Mouse (Mus musculus): ENCODE data around the gene Ccdc194.
"Not testable (repeated sequence)": the region's sequence is repeated elsewhere in the genome, so short reads cannot be mapped to it uniquely, and the experiment has no call there.

The Ccdc194 gene

GRCm38 (mm10) chr8:71552770-71553169, 27.3 kb upstream of the Ccdc194 start:
- DNase-seq = no peak

DNA sequence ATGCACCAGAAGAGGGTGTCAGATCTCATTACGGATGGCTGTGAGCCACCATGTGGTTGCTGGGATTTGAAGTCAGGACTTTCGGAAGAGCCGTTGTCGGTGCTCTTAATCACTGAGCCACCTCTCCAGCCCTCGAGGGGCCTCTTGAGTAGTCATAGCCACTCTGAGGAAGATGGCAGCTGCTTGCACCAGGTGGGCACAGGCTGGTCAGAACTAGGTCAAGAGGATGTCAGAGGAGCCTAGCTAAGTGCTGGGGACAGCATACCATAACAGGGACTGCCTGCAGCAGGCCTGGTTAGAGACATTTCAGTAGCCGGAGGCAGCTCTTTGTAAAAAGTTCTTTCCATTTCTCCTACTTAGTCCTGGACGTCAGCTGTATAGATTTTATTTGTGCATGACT, 25.2 kb upstream of the Ccdc194 start:
- no peak for DNase-seq

- DNase-seq = no peak
Observed at GRCm38 (mm10) chr8:71547590-71547989, 22.1 kb upstream of the Ccdc194 start.

- DNase-seq = no peak
Observed at GRCm38 (mm10) chr8:71545053-71545452, 19.5 kb upstream of the Ccdc194 start.

GRCm38 (mm10) chr8:71543755-71544154, 18.2 kb upstream of the Ccdc194 start:
- no peak for DNase-seq

DNA sequence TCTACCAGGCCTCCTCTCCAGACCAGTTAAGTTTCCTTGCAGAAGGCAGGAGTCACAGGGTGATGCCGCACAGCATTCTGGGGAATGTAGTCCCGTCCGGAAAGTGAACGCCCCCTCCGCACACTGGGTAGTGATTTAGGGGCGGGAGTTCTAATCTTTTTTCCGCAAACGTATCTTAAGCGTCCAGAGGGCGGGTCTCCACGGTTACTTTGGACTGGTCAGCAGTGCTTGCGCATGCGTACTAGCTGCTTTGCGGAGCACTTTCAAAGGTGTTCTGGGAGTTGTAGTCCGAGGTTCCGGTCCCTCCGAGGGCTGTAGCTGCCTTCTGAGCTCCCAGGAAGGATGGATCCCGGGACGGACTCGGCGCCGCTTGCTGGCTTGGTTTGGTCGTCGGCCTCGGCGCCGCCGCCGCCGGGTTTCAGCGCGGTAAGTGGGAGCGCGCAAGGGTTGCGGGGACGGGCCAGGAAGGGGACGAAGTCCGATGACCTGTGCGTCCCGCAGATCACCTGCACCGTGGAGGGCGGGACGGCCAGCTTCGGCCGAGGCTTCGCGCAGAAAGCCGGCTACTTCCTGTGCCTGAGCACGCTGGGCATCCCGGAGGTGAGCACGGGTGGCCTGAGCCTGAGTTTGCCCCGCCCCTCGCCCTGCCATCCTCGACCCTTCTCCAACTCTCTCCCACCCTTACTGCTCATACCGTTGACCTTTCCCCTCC, 17.3 kb upstream of the Ccdc194 start, which contains the start of gene Mvb12a:
TSS of gene Mvb12a (plus strand) at position 291 of the 712 bp plus-strand sequence.
- peak; percentile 99 for DNase-seq

DNA sequence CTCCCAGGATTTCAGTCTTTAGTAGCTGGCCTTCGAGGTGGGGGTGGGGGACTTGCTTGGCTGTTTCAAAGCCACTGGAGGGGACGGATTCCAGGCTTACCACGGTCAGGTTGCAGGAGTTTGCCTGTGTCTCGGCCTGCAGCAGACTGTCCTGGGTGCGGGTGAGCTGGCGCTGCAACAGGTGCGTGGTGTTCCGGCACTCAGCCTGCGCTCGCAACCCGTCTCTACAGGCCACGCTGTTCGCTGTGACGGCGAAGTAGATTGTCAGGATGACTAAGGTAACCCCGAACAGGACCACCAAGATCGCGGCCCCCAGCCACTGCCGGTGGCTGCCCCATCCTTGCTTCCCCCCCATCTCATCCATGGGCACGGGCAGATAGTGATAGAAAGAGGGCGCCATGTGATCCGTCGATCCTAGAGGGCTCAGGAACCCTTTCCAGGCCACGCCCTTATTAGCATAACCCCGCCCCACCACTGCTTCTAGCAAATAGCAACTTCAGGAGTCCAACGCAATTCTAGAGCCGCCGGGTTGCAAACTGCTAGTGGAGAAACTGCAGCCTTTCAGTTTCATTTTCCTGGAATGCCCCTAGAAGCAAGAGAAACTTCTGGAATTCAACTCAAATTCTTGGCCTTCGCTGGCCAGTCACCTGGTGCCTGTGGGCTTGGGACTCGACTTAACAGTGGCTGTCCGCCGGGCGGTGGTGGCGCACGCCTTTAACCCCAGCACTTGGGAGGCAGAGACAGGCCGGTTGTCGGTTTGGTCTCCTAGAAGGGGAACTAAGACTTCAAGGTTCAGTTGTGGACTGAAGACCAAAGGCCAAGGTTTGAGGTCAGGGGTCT, 11.7 kb upstream of the Ccdc194 start, which contains the start of gene Bst2:
TSS of gene Bst2 (minus strand) at position 429 of the 840 bp plus-strand sequence.
- DNase-seq = peak; percentile 82

GRCm38 (mm10) chr8:71535663-71536062, 10.2 kb upstream of the Ccdc194 start:
- no peak for DNase-seq

DNA sequence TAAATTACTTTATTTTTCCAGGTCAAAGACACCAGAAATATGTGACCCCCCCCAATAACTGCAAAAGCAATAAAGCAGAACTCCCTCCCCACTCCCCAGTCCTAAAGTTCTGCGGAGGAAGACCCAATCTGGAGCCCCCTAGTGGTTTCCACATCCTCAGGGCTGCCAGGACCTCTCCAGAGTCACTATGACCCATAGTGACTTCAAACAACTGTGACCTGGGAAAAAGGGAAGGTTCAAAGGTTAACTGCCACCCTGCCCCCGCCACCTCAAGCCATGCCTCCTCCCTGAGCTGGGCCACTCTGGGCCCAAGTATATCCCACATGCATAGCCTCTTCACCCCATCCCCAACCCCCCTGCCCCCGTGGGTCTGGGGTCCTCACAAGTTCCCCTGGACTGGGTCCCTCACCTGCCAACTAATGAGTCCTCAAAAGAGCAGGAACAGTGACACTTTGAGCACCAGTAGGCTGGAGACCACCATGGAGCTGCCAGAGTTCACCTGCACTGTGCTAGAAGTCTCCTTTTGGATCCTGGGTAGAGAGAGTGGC, 8.8 kb upstream of the Ccdc194 start:
- DNase-seq = no peak

- peak; percentile 58 for DNase-seq
Observed at GRCm38 (mm10) chr8:71530735-71531467, 5.4 kb upstream of the Ccdc194 start.

DNA sequence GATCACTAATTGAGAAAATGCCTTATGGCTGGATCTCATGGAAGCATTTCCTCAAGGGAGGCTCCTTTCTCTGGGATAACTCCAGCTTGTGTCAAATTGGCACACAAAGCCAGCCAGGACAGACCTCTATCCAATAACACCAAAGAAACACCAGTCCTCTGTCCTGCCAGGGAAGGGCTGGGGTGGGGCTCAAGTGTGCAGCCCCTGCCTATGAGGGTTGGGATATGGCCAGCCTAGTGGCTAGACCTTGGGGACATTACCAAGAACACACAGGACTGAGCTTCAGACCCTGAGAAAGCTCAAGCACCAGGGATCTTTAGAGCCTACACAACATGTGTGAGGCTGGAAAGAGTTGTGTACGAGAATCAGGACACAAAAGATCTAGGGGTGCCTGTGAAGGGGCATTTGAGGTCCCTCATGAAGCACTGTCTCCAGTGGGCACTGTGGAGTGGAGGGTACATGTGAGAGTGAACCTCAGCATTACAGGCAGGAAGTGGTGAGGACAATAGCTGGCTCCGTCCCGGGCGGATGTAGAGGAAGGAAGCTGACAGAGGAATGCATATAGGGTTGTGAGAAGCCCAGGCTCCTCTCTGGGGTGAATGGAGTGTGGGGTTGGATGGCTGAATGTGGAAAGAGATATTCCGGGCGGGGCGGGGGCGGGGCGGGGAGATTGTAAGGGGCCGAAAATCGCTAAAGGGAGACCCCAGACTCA, 3.0 kb upstream of the Ccdc194 start:
- no peak for DNase-seq

GRCm38 (mm10) chr8:71527162-71527870, 1.8 kb upstream of the Ccdc194 start:
- DNase-seq = no peak

GRCm38 (mm10) chr8:71526272-71526671, 761 bp upstream of the Ccdc194 start:
- no peak for DNase-seq

- DNase-seq = peak; percentile 92
Observed at GRCm38 (mm10) chr8:71521634-71522033, 3.9 kb downstream of the Ccdc194 start.

GRCm38 (mm10) chr8:71519037-71519825, 6.3 kb downstream of the Ccdc194 start:
- not testable (repeated sequence) for DNase-seq

- DNase-seq = no peak
Observed at GRCm38 (mm10) chr8:71516786-71517185, 8.7 kb downstream of the Ccdc194 start.

DNA sequence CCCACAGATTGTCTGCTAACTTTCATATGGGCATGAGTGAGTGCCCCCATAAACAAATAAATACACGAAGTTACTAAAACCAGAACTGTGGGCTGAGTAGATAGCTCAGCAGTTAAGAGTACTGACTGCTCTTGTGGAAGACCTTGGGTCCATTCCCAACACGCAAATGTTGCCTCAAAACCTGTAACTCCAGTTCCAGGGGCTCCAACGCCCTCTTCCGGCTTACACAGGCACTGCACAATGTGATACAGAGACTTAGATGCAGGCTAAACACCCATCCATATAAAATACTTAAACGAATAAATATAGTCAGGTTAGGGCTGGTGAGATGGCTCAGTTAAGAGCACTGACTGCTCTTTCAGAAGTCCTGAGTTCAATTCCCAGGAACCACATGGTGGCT, 10.5 kb downstream of the Ccdc194 start:
- DNase-seq = no peak

DNA sequence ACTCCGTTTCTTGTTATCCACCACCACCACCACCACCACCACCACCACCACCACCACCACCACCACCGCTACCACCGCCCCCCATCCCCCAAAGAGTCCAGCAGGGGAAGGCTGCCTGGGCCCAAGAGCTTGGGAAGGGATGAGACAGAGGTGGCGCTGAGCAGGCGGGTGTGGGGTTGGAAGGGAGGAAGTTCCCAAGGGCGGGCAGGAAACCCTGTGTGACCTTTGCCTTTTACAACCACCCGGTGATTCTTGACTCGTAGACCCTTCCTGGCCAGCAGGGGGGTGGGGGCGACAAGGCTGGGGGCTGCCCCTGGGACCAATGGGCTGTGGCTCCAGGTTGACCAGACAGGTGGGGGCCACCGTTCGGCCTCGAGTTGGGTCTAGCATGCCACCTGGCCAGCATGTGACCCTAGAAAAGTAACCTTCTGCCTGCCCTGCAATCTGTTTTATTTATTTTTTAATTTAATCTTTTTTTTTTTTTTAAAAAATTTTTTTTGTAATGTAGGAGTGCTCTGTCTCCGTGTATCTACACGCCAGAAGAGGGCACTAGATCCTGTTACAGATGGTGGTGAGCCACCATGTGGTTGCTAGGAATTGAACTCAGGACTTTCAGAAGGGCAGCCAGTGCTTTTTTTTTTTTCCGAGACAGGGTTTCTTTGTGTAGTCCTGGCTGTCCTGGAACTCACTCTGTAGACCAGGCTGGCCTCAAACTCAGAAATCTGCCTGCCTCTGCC, 12.3 kb downstream of the Ccdc194 start:
- DNase-seq = no peak

DNA sequence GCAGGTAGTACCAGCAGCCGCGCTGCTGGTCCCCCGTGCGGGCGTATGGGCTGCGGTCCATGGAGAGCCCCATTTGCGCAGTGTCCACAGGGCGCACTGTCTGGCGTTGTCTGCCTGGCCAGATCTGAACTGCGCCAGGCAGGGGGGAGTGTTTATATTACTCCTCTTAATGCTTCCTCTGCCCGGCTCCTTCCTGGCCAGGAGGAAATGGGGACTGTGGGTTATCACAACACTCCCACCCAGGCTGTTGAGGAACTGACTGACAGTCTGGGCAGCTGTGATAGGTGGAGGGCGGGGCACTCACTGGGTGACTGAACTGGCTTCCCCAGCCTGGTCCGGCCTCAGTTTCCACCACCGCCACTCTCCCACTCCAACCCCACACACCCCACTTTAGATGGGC, 13.9 kb downstream of the Ccdc194 start, which contains the start of gene Plvap:
TSS of gene Plvap (minus strand) at position 109 of the 400 bp plus-strand sequence.
- no peak for DNase-seq

- no peak for DNase-seq
Observed at GRCm38 (mm10) chr8:71509316-71509715, 16.2 kb downstream of the Ccdc194 start.
